Mouse (Mus musculus) midbrain, embryonic 14.5 days (tissue): ENCODE measurements at regions not wholly inside any gene's neighbourhood (a gene's known extent, or its start where the extent isn't known, plus 50 kb on each side); places are given as distances from the start of the nearest gene placed in this dataset.

Experiments used
- ATAC-seq: fragments of 200-750 bp; cut with Nextera tagmentation; 2 replicates; pipeline ENCODE4 v1.8.0; 2017; ENCODE audit warnings: moderate number of reproducible peaks, moderate library complexity; ENCODE audit not compliant: low FRiP score, low TSS enrichment
- DNase-seq: peaks from one replicate; pipeline ENCODE4 v3.0.0-alpha.2; 2015
- H3K27ac ChIP-seq: fragments of 300-500 bp; sonication (generic); replicated peaks from 2 replicates; pipeline ENCODE4 v1.5.1; 2014; ENCODE audit warnings: mild to moderate bottlenecking, low read depth, low read length, moderate library complexity
- H3K27me3 ChIP-seq: fragments of 300-500 bp; sonication (generic); 2 replicates; pipeline ENCODE4 v1.6.1; 2014; ENCODE audit warnings: low read length, control low read depth, mixed read lengths; ENCODE audit not compliant: control insufficient read depth, insufficient read depth
- H3K36me3 ChIP-seq: fragments of 300-500 bp; sonication (generic); 2 replicates; pipeline ENCODE4 v1.6.1; 2014; ENCODE audit warnings: low read length, control low read depth; ENCODE audit not compliant: control insufficient read depth, insufficient read depth
- H3K4me1 ChIP-seq: fragments of 300-500 bp; sonication (generic); 2 replicates; pipeline ENCODE4 v1.6.1; 2014; ENCODE audit warnings: mild to moderate bottlenecking, antibody characterized with exemption, low read length, control low read depth; ENCODE audit not compliant: control insufficient read depth, insufficient read depth
- H3K4me2 ChIP-seq: fragments of 300-500 bp; sonication (generic); 2 replicates; pipeline ENCODE4 v1.6.1; 2014; ENCODE audit warnings: mild to moderate bottlenecking, low read length, moderate library complexity
- H3K4me3 ChIP-seq: fragments of 300-500 bp; sonication (generic); replicated peaks from 2 replicates; pipeline ENCODE4 v1.5.1; 2014; ENCODE audit warnings: low read depth, low read length
- H3K9ac ChIP-seq: fragments of 300-500 bp; sonication (generic); replicated peaks from 2 replicates; pipeline ENCODE4 v1.6.1; 2014; ENCODE audit warnings: mild to moderate bottlenecking, low read length, moderate library complexity
- H3K9me3 ChIP-seq: fragments of 300-500 bp; sonication (generic); 2 replicates; pipeline ENCODE4 v1.6.1; 2016; ENCODE audit warnings: low read length, control low read depth, mixed read lengths; ENCODE audit not compliant: control insufficient read depth
- whole genome bisulfite sequencing: fragments of 180-500 bp; shearing (Covaris S2); extraction: QIAGEN DNeasy Blood & Tissue Kit; methylation state at CpG from one replicate; pipeline ENCODE4 v1.1.7; 2014; 5-methylcytosine and 5-hydroxymethylcytosine counted together

DNA sequence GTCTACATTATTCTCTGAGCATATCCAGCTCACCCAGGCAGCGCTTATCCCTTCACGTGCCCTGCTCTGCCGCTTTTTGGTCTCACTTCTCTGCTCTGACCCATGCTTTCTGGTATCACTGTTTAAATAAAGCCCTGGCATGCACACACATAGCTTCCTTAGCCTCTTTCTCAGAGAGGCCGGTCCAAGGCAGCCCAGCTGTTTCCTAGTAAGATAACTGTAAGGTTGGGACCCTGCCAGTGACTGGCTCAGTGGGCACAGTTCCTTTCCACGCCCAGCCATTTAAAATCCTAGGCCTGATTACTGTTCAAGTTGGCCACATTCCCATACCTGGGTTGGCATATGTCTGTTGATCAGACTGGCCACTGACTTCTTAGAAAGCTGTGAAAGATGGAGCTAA lies 208.2 kb upstream of the Prok2 start:
- no peaks in the 10 kb centered on the region for H3K27me3 ChIP-seq
- H3K4me2 ChIP-seq: no peak overlapping the region
- no peaks in the 10 kb centered on the region for H3K9me3 ChIP-seq
- 79% methylated on average over 5 of the region's 5 CpGs for WGBS
- DNase-seq (peak; percentile 47), ATAC-seq (no peak)
- peaks cover 13% of the 10 kb centered on the region for H3K4me1 ChIP-seq
- no peak overlapping the region for H3K4me3 ChIP-seq
- H3K27ac ChIP-seq: no peak overlapping the region
- H3K9ac ChIP-seq: no peak overlapping the region
- H3K36me3 ChIP-seq: no peaks in the 10 kb centered on the region

- no peak overlapping the region for H3K27ac ChIP-seq
- ATAC-seq (no peak), DNase-seq (no peak)
- no peak overlapping the region for H3K4me3 ChIP-seq
- H3K4me1 ChIP-seq: 0 out of 2 replicates have a peak, but pooled peaks cover 3% of the 10 kb centered on the region
- WGBS: 81% methylated on average over 5 of the region's 5 CpGs
- no peak overlapping the region for H3K4me2 ChIP-seq
- no peaks in the 10 kb centered on the region for H3K27me3 ChIP-seq
- H3K9me3 ChIP-seq: no peaks in the 10 kb centered on the region
- H3K36me3 ChIP-seq: no peaks in the 10 kb centered on the region
- no peak overlapping the region for H3K9ac ChIP-seq
Observed at GRCm38 (mm10) chr6:99933404-99933803, 207.2 kb upstream of the Prok2 start.

DNA sequence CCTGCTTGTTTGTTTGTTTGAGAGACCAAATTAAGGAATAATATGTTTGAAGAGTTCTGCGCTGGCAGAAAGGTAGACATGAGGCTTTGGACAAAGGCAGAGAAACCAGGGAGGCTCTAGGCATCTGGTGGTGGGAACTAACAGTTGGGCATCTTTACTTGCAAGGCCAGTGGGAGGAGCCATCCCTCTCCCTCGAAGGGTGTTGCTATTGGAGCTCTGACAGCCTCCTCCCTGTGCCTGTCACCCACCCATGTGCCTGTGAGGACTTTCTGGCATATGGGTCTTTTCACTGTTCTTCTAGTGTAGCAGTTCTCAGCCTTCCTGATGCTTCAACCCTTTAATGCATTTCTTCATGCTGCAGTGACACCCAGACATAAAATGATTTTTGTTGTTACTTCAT lies 206.7 kb upstream of the Prok2 start:
- Histone ChIP-seq H3K9me3 (no peaks in the 10 kb centered on the region), H3K27me3 (no peaks in the 10 kb centered on the region), H3K36me3 (no peaks in the 10 kb centered on the region), H3K4me1 (no peaks in the 10 kb centered on the region), H3K4me2 (no peak overlapping the region), H3K4me3 (no peak overlapping the region), H3K9ac (no peak overlapping the region), H3K27ac (no peak overlapping the region)
- ATAC-seq (no peak), DNase-seq (no peak)
- 62% methylated on average over 2 of the region's 2 CpGs for WGBS

DNA sequence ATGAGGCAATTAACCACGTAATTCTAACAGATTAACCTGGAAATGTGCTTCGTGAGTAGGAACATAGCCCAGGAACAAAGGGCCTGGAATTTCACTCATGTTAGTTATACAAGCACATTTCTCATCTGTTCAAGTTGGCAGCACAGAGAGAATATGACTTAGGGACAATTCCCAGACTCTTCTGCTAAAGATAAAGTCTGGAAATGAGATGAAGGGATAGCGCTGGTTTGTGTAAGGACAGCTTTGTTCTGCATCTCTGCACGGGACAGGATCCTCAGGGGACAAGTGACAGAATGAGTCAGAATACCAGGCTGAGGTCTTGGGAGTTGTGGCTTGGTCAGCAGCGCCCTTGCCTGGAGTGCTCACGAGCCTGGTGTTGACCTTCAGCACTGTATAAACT lies 206.2 kb upstream of the Prok2 start:
- no peaks in the 10 kb centered on the region for H3K36me3 ChIP-seq
- no peaks in the 10 kb centered on the region for H3K4me1 ChIP-seq
- no peaks in the 10 kb centered on the region for H3K27me3 ChIP-seq
- H3K9me3 ChIP-seq: no peaks in the 10 kb centered on the region
- WGBS: 70% methylated on average over 6 of the region's 6 CpGs
- ATAC-seq (no peak), DNase-seq (no peak)
- H3K27ac ChIP-seq: no peak overlapping the region
- no peak overlapping the region for H3K4me3 ChIP-seq
- no peak overlapping the region for H3K9ac ChIP-seq
- no peak overlapping the region for H3K4me2 ChIP-seq

DNA sequence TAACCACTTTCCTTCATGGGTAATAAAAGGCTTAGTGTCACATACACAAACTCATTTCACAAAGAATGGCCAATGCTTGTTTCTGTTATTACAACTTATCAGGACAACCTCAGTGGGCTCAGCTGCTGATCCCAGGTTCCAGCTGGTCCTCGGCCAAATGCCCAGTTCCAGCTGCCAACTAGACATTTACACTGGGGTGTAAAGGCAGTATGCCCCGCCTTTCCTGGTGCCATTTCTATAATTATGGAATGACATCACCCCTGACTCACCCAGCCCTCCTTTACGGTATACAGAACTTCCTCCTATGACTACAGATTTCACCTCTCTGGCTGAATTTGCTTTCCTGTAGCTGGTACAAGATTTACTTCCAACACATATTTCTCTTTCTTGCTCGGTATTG lies 205.4 kb upstream of the Prok2 start:
- Histone ChIP-seq H3K4me2 (no peak overlapping the region), H3K36me3 (no peaks in the 10 kb centered on the region), H3K9me3 (no peaks in the 10 kb centered on the region), H3K9ac (no peak overlapping the region), H3K27me3 (no peaks in the 10 kb centered on the region), H3K4me1 (no peaks in the 10 kb centered on the region), H3K4me3 (no peak overlapping the region), H3K27ac (no peak overlapping the region)
- no peak for ATAC-seq
- 85% methylated on average over 4 of the region's 4 CpGs for WGBS
- DNase-seq: no peak

DNA sequence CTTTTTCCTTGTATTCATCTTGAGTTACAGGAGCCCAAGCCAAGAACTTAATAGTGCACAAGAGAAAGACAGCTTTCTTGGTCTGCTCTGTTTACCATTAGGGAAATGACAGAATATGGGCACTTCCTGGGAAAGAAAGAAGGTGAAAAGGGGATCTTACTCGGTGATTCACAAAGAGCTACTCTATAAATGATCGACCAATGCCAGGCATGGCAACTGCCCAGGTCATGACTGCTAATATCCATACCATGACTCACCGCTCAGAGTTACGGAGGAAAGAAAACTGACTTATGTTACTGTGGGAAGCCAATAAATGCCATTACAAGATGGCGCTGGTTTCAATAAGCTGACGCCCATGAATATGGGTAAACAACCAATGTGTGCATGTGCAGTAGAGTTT lies 204.1 kb upstream of the Prok2 start:
- H3K4me1 ChIP-seq: no peaks in the 10 kb centered on the region
- DNase-seq (no peak), ATAC-seq (no peak)
- no peak overlapping the region for H3K9ac ChIP-seq
- H3K9me3 ChIP-seq: no peaks in the 10 kb centered on the region
- 96% methylated on average over 6 of the region's 6 CpGs for WGBS
- H3K27me3 ChIP-seq: no peaks in the 10 kb centered on the region
- no peaks in the 10 kb centered on the region for H3K36me3 ChIP-seq
- H3K4me3 ChIP-seq: no peak overlapping the region
- no peak overlapping the region for H3K4me2 ChIP-seq
- no peak overlapping the region for H3K27ac ChIP-seq

DNA sequence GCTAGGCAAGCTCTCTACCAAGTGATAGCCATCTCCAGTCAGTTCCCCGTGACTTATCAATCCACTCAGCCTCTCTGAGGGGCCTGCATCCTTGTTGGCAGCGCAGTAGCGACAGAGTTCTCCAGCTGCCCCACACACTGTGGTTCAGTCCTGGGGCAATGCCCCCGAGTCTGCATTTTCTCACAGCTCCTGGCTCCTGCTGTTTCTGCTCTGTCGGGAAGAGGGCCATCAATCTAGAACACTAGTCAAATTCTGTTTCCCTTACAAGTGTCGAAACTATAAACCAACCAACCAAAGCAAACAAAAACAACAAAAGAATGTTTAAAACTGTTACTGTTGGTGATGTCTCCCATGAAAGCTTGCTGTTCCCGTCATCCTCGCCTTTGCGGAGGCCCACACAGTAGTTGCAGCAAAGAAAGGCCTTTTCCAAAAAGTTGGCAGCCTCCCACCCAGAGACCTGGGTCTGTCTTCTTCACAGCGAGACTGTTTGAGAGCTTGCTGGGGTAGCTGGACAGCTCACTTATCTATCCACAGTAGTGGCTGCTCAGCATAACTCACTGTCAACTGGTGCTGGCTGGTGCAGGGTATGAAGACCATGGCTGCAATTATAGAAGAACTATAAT lies 201.9 kb upstream of the Prok2 start:
- Histone ChIP-seq H3K9me3 (no peaks in the 10 kb centered on the region), H3K9ac (no peak overlapping the region), H3K4me2 (no peak overlapping the region), H3K36me3 (no peaks in the 10 kb centered on the region), H3K27me3 (no peaks in the 10 kb centered on the region), H3K27ac (no peak overlapping the region), H3K4me3 (no peak overlapping the region), H3K4me1 (no peaks in the 10 kb centered on the region)
- no peak for DNase-seq
- no peak for ATAC-seq
- WGBS: 81% methylated on average over 10 of the region's 10 CpGs

GRCm38 (mm10) chr6:99924181-99924580 lies 198.0 kb upstream of the Prok2 start:
- Histone ChIP-seq H3K27me3 (no peaks in the 10 kb centered on the region), H3K27ac (no peak overlapping the region), H3K4me3 (no peak overlapping the region), H3K4me1 (no peaks in the 10 kb centered on the region), H3K36me3 (no peaks in the 10 kb centered on the region), H3K9me3 (no peaks in the 10 kb centered on the region), H3K9ac (no peak overlapping the region), H3K4me2 (no peak overlapping the region)
- 70% methylated on average over 8 of the region's 8 CpGs for WGBS
- no peak for DNase-seq
- no peak for ATAC-seq

- H3K4me1 ChIP-seq: peaks cover 2% of the 10 kb centered on the region; the same call in 1 of the 2 replicates
- no peak overlapping the region for H3K27ac ChIP-seq
- no peak overlapping the region for H3K4me2 ChIP-seq
- DNase-seq: no peak
- WGBS: 84% methylated on average over 5 of the region's 5 CpGs
- H3K4me3 ChIP-seq: no peak overlapping the region
- H3K36me3 ChIP-seq: no peaks in the 10 kb centered on the region
- no peaks in the 10 kb centered on the region for H3K27me3 ChIP-seq
- H3K9me3 ChIP-seq: no peaks in the 10 kb centered on the region
- no peak overlapping the region for H3K9ac ChIP-seq
- ATAC-seq: no peak
Observed at GRCm38 (mm10) chr6:99921966-99922365, 195.8 kb upstream of the Prok2 start.
